Mouse (Mus musculus): ENCODE results near the gene Wdr13. TPM values are rescaled to one million over a fixed set of nuclear protein-coding genes. Genes with fewer than 3 reads are reported as not detected.

Wdr13 gene
- polyA plus RNA-seq (2016; fragmentation: Nextera tagmentation; extraction: Ambion mirVana): 38.6 and 39.1 TPM in 2 replicates

DNA sequence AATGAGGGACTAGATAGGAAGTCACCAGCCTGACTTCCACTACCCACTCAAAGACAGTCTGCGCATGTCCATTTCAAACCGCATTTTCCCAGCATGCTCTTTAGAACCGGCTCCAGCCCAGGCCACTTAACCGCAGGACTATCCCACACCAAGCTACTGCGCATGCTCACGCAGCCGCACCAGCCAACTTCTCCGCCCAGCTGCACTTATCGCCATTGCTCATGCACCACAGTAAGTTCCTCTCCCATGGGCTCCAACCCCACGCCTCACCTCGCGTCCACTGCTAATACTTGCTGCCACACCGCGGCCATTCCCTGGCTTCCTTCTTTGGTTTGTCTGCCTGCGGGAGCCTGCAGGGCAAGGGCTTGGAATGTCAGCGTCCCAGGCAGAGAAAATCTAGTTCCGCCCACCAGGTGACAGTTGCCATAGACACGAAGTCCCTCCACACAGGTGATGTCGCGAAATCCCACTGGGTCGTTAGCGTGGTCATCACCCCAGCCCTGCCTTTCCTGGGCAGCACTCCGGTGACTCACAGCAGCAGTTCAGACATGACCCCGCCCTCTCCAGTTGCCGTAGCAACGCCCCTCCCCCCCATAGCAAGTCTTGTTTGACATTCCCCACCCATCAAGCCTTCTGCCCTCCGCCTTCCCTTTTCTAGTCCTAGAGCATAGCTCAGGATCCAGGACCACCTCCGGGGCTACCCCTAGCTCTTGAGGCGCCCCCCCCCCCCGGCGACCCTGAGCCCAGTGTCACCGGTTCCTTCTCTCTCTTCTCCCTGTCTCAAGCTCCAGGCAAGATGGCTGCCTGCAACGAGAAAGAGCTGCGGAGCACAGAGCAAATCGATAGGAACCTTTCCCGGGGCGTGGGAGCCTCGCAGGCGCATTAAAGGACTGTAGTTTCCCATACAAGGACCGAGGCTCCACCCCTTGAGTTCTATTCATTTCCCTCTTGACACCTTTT is at the start of gene Wdr13:
TSS of gene Wdr13 (minus strand) at position 876 of the 960 bp plus-strand sequence.
- 14% methylated on average over 38 of the region's 40 CpGs for WGBS
- H3K4me1 ChIP-seq: no peaks in the 10 kb centered on the region
- peak within 1 kb of the TSS; percentile 54 for H3K9ac ChIP-seq
- H3K36me3 ChIP-seq (replicated peaks): no peaks in the 10 kb centered on the region; the same call in none of the 2 replicates
- ATAC-seq (ENCODE audit: low FRiP score): peak; percentile 92
- peak within 1 kb of the TSS; percentile 56 for H3K4me2 ChIP-seq
- no peaks in the 10 kb centered on the region for H3K27me3 ChIP-seq
- peak within 1 kb of the TSS; percentile 49 for H3K4me3 ChIP-seq (replicated peaks)
- no peaks in the 10 kb centered on the region for H3K9me3 ChIP-seq
- H3K27ac ChIP-seq: peak within 1 kb of the TSS; percentile 95

DNA sequence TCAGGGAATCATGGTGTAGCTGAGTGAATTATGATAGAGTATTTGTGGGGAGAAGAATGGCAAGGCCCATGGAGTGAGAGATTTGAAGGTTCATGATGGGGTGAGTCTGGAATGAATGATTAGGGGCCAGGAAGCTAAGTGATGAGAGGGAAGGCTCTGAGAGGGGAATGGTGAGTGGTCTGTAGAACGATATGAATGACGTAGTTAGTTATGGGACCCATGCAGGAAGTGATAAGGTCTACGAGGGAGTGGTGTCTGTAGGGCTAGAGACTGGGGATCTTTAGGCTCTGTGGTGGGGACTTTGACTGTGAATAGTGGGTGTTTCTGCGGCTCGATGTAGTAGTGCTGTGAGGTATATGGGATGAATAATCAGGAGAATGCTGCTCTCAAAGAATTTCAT is 47.0 kb upstream of the Wdr13 start:
- H3K9me3 ChIP-seq: no peaks in the 10 kb centered on the region

DNA sequence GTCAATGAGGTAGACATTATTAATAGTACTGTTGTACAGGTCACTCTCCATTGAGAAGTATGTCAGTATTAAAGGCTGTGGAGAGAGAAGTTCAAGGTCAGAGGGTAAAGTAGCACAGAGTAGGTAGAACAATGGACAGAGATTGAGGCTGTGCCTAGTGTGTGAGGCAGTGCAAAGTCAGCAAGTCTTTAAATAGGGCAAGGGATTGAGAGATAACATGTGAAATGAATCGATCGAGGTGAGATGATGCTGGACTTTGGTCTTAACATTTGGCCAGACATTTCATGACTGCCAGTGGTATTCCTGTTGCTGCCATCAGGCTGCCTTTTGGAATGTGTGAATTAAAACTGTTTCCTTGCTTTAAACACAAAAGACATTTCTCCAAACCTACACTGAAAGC is 46.2 kb upstream of the Wdr13 start:
- H3K4me3 ChIP-seq (replicated peaks): no peak overlapping the region
- no peaks in the 10 kb centered on the region for H3K9me3 ChIP-seq
- H3K27me3 ChIP-seq: no peaks in the 10 kb centered on the region
- H3K36me3 ChIP-seq (replicated peaks): no peaks in the 10 kb centered on the region
- H3K4me1 ChIP-seq: peaks cover 4% of the 10 kb centered on the region; the same call in 1 of the 2 replicates
- 95% methylated on average over 2 of the region's 2 CpGs for WGBS
- H3K27ac ChIP-seq: no peak overlapping the region
- no peak overlapping the region for H3K4me2 ChIP-seq
- ATAC-seq (ENCODE audit: low FRiP score): no peak
- no peak overlapping the region for H3K9ac ChIP-seq

More for the DNA sequence above, 47.0 kb upstream of the Wdr13 start:
- Histone ChIP-seq H3K9ac (no peak overlapping the region), H3K27ac (no peak overlapping the region), H3K36me3 (replicated peaks) (no peaks in the 10 kb centered on the region), H3K4me1 (peaks cover 3% of the 10 kb centered on the region; the same call in 1 of the 2 replicates), H3K4me2 (no peak overlapping the region), H3K4me3 (replicated peaks) (no peak overlapping the region), H3K27me3 (no peaks in the 10 kb centered on the region)
- 89% methylated on average over 5 of the region's 5 CpGs for WGBS
- no peak for ATAC-seq (ENCODE audit: low FRiP score)

- Histone ChIP-seq H3K4me1 (peaks cover 4% of the 10 kb centered on the region; the same call in 1 of the 2 replicates), H3K9ac (peak within 1 kb of the TSS; percentile 53), H3K27me3 (no peaks in the 10 kb centered on the region), H3K9me3 (no peaks in the 10 kb centered on the region), H3K4me3 (replicated peaks) (peak within 1 kb of the TSS; percentile 55), H3K27ac (no peak within 1 kb of the TSS), H3K36me3 (replicated peaks) (no peaks in the 10 kb centered on the region; the same call in 1 of the 2 replicates), H3K4me2 (peak within 1 kb of the TSS; percentile 53)
- 14% methylated on average over 56 of the region's 56 CpGs for WGBS
- peak; percentile 93 for ATAC-seq (ENCODE audit: low FRiP score)
Measured at GRCm38 (mm10) chrX:8175504-8176385, 43.1 kb upstream of the Wdr13 start, which contains the start of gene Tbc1d25. TSS of gene Tbc1d25 (minus strand) at chrX:8176181.

DNA sequence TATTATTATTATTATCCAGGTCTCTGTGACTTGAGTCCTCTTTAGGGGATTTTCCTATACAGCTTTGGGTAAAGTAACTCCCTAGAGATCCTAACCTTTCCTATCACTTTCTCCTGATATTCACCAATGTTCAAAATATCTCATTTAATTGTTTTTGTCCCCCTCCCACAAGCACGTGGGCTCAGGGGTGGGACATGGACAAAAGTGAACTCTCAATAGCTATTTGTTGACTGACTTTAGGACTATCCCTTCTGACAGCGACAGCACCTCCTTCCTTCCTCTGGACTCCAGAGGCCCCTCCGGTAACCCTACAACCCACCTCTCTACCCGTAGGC is 42.4 kb upstream of the Wdr13 start:
- H3K9ac ChIP-seq: peak overlapping the region; percentile 53
- no peaks in the 10 kb centered on the region; the same call in 1 of the 2 replicates for H3K36me3 ChIP-seq (replicated peaks)
- 4% methylated on average over 4 of the region's 4 CpGs for WGBS
- H3K9me3 ChIP-seq: no peaks in the 10 kb centered on the region
- H3K4me2 ChIP-seq: peak overlapping the region; percentile 53
- H3K4me3 ChIP-seq (replicated peaks): peak overlapping the region; percentile 55
- peaks cover 4% of the 10 kb centered on the region; the same call in 1 of the 2 replicates for H3K4me1 ChIP-seq
- no peak for ATAC-seq (ENCODE audit: low FRiP score)
- no peak overlapping the region for H3K27ac ChIP-seq
- H3K27me3 ChIP-seq: no peaks in the 10 kb centered on the region

GRCm38 (mm10) chrX:8167716-8168647 is 35.3 kb upstream of the Wdr13 start:
- Histone ChIP-seq H3K27ac (no peak overlapping the region), H3K9ac (no peak overlapping the region), H3K36me3 (replicated peaks) (no peaks in the 10 kb centered on the region; the same call in none of the 2 replicates), H3K4me1 (no peaks in the 10 kb centered on the region), H3K27me3 (no peaks in the 10 kb centered on the region), H3K4me3 (replicated peaks) (no peak overlapping the region), H3K4me2 (no peak overlapping the region), H3K9me3 (no peaks in the 10 kb centered on the region)
- 90% methylated on average over 9 of the region's 10 CpGs for whole genome bisulfite sequencing
- no peak for ATAC-seq (ENCODE audit: low FRiP score)

GRCm38 (mm10) chrX:8164471-8164870 is 31.8 kb upstream of the Wdr13 start:
- no peak for ATAC-seq (ENCODE audit: low FRiP score)
- H3K27ac ChIP-seq: no peak overlapping the region
- H3K36me3 ChIP-seq (replicated peaks): no peaks in the 10 kb centered on the region; the same call in 1 of the 2 replicates
- no peaks in the 10 kb centered on the region for H3K27me3 ChIP-seq
- no peaks in the 10 kb centered on the region for H3K9me3 ChIP-seq
- no peak overlapping the region for H3K9ac ChIP-seq
- WGBS: 91% methylated on average over 4 of the region's 4 CpGs
- H3K4me2 ChIP-seq: no peak overlapping the region
- no peaks in the 10 kb centered on the region for H3K4me1 ChIP-seq
- H3K4me3 ChIP-seq (replicated peaks): no peak overlapping the region

GRCm38 (mm10) chrX:8163076-8163475 is 30.4 kb upstream of the Wdr13 start:
- Histone ChIP-seq H3K4me1 (no peaks in the 10 kb centered on the region), H3K4me2 (no peak overlapping the region), H3K9me3 (no peaks in the 10 kb centered on the region), H3K4me3 (replicated peaks) (no peak overlapping the region), H3K36me3 (replicated peaks) (no peaks in the 10 kb centered on the region), H3K27me3 (no peaks in the 10 kb centered on the region), H3K9ac (no peak overlapping the region), H3K27ac (no peak overlapping the region)
- no peak for ATAC-seq (ENCODE audit: low FRiP score)
- 88% methylated on average over 5 of the region's 5 CpGs for WGBS

- peak within 1 kb of the TSS; percentile 62 for H3K4me3 ChIP-seq (replicated peaks)
- peak within 1 kb of the TSS; percentile 96 for H3K27ac ChIP-seq
- H3K4me1 ChIP-seq: peaks cover 13% of the 10 kb centered on the region
- H3K4me2 ChIP-seq: peak within 1 kb of the TSS; percentile 78
- ATAC-seq (ENCODE audit: low FRiP score): peak; percentile 94
- H3K9me3 ChIP-seq: no peaks in the 10 kb centered on the region
- no peaks in the 10 kb centered on the region for H3K27me3 ChIP-seq
- H3K9ac ChIP-seq: peak within 1 kb of the TSS; percentile 83
- 18% methylated on average over 47 of the region's 65 CpGs for WGBS
- H3K36me3 ChIP-seq (replicated peaks): peaks cover 28% of the 10 kb centered on the region
Measured at GRCm38 (mm10) chrX:8145153-8145991, 12.7 kb upstream of the Wdr13 start, which contains the start of gene Rbm3. TSS of gene Rbm3 (minus strand) at chrX:8145880.

DNA sequence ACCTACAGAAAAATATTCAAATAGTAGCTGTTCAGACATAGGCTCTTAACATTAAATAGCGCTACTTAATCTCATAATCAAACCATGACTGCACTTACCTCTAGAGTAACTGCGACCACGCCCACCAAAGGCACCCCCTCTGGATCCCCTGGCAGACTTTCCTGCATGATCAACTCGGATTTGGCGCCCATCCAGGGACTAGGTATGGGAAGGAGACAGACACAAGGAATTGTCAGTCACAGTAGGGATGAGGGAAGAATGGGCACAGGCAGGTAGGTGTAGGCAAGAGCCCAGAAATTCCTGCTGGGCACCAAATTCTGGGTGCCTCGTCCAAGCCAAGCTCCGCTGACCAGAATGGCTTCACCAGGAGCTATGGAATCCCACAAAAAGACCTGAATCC is 11.1 kb upstream of the Wdr13 start:
- Histone ChIP-seq H3K4me3 (replicated peaks) (peak overlapping the region; percentile 62), H3K4me1 (peaks cover 13% of the 10 kb centered on the region), H3K4me2 (peak overlapping the region; percentile 78), H3K9ac (peak overlapping the region; percentile 83), H3K27ac (no peak overlapping the region), H3K36me3 (replicated peaks) (peaks cover 31% of the 10 kb centered on the region), H3K27me3 (no peaks in the 10 kb centered on the region), H3K9me3 (no peaks in the 10 kb centered on the region)
- no peak for ATAC-seq (ENCODE audit: low FRiP score)
- 73% methylated on average over 7 of the region's 7 CpGs for WGBS
